Mouse (Mus musculus) neutrophil, adult 83 days (primary cell): ENCODE data around the gene Gm14781. TPM values are rescaled to one million over a fixed set of nuclear protein-coding genes. Genes with fewer than 3 reads are reported as not detected.

Experiments
- total RNA-seq, 2 experiments: library from RNA; stranded (reverse); gene quantifications; one replicate each; pipeline ENCODE4 v1.2.4; 2023

Gm14781 gene
- not detected for total RNA-seq

DNA sequence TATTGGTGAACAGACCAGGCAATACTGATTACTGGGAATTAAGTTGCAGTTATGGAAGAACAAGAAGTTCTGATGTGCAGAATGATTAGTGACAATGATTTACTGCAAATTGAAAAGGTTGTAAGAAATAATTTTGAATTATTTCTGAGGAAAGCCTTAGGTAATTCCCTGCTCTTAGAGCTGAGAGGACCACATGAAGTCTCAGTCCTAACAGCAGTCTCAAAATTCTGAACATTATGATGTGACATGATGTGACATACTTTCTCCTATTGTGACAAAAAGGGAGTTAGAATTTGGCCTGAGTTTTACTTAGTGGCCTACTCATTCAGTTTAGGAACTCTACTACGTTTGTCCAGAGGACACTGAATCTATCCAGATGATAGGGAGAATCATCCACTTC lies at the start of gene Gm14781:
Gene Gm14781, plus strand, starts transcription at position 301 of the 400 bp plus-strand sequence.

Other genes starting within 250 kb of the Gm14781 start
- not detected for gene Gm5072, start 239.7 kb upstream of the Gm14781 start, total RNA-seq
- gene Gm8914, start 152.1 kb upstream of the Gm14781 start, total RNA-seq = not detected
- gene 1700084M14Rik, start 56.3 kb upstream of the Gm14781 start, total RNA-seq = not detected
- not detected for gene Mageb5, start 150.8 kb downstream of the Gm14781 start, total RNA-seq